Mouse (Mus musculus): ENCODE measurements around the gene Icosl.

DNA sequence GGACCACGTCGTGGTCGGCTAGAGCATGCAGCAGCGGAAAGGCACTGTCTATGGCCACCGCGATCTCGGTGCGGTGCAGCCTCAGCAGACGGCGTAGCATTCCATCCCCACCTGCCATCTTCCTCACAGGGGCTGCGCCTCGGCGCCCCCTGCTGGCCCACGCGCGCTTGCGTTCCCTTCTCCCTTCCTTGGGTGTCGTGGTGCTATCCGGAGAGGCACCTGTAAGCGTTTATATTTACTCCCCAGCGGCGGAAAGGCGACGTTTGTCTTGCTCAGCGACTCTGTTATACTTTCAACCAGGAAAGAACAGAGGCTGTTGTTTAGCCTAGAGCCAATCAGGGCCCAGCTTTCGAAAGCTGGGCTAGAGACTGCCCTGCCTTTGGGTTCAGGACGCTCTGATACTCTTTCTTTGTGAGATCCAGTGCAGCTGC is 25.7 kb upstream of the Icosl start, which contains the start of gene Aire:
- TF ChIP-seq CTCF (IDR thresholded peaks at IDR 0.05; ENCODE audit: low read depth): peak; percentile 94
- TF ChIP-seq EP300 (IDR thresholded peaks at IDR 0.05; ENCODE audit: low read depth): no peak

All from liver, embryonic 14.5 days (tissue).